Mouse (Mus musculus): ENCODE measurements at regions not wholly inside any gene's neighbourhood (a gene's known extent, or its start where the extent isn't known, plus 50 kb on each side); places are given as distances from the start of the nearest gene placed in this dataset.
A peak's percentile ranks its signal among the peaks of the same experiment; 100 is the strongest.
"Not testable (repeated sequence)": the region's sequence is repeated elsewhere in the genome, so short reads cannot be mapped to it uniquely, and the experiment has no call there.

DNA sequence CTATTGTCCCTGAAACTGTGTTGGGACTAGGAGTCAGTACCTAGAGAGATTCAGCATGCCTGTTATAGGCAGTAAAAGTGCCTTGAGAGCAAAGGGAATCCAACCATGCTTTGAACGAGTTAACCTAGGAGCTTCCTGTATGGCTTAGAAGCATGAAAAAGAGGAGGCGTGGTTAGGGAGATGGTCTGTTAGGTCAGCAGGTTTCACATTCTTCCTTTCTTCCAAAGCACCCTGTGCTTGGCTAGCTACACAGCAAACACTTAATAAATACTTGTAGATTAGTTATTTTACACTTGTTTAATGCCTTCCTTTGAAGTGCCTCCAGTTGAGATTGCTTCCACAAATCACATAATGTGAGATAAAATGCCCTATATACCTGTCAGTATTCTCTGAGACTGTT lies 284.9 kb upstream of the Adgra3 start:
- no peak for DNase-seq (ENCODE audit: low spot score)

DNA sequence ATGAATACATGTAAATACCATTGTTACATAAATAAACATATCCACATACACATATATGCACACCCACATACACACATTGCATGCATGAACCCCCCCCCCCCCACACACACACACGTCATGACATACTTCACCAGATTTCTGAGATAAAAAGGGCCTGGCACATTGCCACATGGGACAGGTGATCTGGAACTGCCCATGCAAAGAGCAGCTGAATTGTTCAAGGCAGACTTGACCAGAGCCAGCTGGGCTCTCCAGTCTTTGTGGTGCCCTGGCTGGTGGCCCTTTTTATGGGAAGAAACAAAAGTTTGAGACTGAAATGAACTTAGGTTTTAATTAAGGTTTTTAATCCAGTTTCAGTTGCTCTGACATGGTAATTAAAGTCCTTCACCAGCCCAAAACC lies 250.7 kb upstream of the Adgra3 start:
- no peak for DNase-seq (ENCODE audit: low spot score)

- no peak for DNase-seq (ENCODE audit: low spot score)
Measured at GRCm38 (mm10) chr5:50303859-50304480, 245.2 kb upstream of the Adgra3 start.

- DNase-seq (ENCODE audit: low spot score): no peak
Measured at GRCm38 (mm10) chr5:50293794-50294193, 235.0 kb upstream of the Adgra3 start.

DNA sequence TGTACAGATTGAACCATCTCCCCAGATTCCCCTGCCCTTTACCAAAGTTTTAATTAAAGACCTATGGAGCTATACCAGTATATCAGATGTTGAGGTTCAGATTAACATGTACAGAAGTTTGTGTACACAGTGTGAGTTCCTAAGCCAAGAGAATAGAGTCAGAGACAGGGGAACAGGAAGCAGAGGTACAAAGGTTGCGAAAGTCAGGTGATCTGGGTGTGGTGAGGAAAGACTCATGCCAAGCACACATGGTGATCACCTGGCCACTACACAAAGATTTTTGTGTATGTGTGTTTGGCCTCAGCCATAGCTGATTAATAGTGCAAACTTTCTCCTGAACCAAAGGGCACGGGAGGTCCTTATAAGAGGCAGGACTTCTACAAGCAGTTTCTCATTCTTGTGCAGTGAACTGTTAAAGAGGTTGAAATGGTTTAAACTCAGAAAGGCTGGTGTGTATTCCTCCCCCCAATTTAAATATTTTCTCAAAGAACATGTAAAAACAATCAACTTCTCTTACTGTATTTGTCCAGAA lies 232.1 kb upstream of the Adgra3 start:
- no peak for DNase-seq (ENCODE audit: low spot score)

DNA sequence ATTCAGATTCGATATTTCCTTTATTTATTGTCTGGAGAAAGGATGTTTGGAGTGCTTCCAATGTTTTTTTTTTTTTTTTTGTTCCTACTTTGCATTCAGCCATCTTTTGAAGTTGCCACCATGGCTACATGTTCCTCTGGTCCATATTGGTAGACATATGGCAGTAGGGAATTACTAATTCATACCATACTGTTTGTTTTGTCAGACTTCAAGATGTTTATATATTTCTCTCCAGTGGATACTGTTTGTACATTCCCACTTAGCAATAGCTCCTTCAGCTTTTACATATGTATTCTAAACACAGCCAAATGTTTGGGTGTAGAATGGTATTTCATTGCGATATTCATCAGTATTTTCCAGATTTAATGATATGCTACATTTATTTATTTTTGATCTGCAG lies 201.6 kb upstream of the Adgra3 start:
- DNase-seq (ENCODE audit: low spot score): no peak

GRCm38 (mm10) chr5:50258017-50258416 lies 199.2 kb upstream of the Adgra3 start:
- no peak for DNase-seq (ENCODE audit: low spot score)

DNA sequence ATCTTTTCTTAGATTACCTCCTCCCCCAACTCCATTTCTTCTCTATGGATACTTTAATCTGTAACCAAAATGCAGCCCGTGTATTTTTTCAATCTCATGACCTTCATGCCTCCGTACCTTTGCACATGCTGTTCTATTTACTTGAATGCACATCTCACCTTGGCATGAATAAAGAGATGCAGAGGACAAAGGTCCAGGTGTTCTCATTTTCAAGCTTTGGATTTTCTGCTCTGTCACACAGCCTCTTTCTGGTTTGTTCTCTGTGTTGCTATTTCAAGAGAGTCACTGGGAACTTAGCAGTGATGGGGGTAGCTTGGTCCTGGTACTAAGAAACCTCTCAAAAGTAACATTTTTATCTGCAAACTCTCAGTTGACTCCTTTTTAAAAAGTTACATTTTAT lies 175.3 kb upstream of the Adgra3 start:
- DNase-seq (ENCODE audit: low spot score): no peak

DNA sequence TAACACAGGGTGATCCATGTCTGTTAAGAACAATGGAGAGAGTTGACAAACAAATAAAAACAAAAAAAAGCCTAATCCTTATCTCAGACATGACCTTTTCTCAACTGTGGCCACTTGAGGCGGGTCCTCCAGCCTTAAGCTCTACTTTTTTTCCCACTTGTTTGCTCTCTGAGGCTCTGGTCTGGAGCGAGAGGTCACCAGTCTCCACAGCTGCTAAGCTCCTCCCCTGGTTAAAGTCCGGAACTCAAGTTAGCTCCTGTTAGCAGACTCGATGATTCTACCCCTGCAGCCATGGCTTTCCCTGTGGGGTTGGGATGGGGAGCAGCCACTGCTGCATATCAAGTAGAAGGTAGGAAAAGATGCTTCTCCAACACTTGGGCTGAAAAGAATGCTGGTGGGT lies 158.2 kb upstream of the Adgra3 start:
- DNase-seq (ENCODE audit: low spot score): no peak

- no peak for DNase-seq (ENCODE audit: low spot score)
Measured at GRCm38 (mm10) chr5:50215960-50216359, 157.2 kb upstream of the Adgra3 start.

DNA sequence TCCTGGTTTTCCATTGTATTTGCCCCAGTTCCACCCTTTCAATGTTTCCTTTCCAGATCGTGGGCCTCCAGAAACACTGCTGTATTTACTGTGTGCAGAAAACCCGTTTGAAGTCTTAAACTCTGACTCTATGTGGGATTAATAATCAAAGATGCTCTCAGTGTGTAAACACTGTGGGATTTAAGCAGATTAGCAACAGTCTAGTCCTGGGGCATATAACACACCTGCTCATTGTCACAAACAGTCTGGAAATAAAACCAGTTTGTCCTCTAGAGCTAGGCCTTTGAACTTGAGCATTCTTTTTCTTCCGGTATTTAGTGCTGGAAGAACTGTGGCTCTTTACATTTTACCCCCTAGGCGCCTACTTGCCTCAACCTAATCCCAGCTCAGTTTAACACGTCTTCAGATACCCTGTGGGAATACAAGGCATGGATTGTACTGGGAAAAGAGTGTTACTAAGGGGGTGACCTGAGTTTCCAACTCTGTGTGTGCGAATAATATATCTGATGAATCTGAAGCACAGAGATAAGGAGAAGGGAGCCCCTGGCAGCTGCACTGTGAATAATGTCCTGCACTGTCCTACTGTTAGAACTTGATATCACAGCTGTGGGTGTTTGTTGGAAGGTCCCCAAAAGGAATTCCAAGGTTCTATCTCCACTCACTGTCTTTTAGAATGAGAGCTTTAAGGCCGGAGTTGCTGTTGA lies 143.7 kb upstream of the Adgra3 start:
- DNase-seq (ENCODE audit: low spot score): no peak

GRCm38 (mm10) chr5:50196423-50196822 lies 137.6 kb upstream of the Adgra3 start:
- no peak for DNase-seq (ENCODE audit: low spot score)

DNA sequence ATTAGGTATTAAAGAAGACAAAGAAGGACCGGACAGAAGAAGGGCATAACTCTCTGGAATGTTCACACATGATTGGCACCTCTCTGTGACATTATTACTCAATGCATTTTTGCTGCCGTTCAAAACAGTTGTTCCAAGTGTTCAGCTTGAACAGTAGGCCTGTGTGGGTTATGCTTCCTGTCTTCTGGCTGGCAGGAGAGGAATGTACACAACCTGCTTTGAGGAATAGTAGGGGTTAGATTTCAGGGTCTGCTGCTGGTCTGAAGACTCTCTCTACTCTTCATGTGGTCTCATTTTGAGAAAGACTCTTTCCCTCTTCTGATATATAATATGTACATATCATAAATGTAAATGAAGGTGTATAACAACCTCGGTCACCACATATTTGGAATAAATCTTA lies 137.2 kb upstream of the Adgra3 start:
- no peak for DNase-seq (ENCODE audit: low spot score)

DNA sequence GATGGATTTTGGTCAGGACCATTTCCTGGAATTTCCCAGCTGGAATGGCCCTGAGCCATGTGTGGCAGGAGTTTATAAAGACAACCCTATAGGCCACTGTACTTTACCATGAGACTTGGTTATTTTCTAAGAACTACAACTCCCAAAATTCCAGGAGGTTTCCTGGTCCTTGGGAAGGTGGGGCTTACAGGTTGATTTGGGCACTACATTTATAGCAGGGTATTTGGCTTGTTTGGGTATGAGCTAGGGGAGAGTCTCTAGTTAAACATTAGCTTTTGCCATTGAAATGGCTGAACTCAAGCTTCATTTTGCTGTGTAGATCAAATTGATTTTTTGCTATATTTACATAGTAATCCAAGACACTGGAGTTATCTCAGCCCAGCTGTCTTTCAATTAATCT lies 130.6 kb upstream of the Adgra3 start:
- DNase-seq (ENCODE audit: low spot score): no peak

DNA sequence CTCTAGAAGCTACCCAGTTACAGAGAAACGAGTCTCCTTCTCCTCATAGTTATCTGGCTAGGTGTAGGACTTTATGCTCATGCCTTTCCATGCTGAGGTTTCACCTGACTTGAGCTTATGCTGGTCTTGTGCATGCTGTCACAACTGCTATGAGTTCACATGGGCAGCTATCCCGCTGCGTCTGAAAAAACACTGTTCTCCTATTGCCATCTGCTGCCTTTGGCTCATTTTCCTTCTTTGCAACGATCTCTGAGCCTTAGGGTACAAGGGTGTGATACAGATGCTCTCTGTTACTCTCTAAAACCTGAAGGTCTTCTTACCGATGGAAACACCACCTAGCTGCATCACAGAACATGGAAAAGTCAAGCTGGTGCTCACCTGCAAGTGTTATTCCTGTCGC lies 123.9 kb upstream of the Adgra3 start:
- DNase-seq (ENCODE audit: low spot score): no peak

DNA sequence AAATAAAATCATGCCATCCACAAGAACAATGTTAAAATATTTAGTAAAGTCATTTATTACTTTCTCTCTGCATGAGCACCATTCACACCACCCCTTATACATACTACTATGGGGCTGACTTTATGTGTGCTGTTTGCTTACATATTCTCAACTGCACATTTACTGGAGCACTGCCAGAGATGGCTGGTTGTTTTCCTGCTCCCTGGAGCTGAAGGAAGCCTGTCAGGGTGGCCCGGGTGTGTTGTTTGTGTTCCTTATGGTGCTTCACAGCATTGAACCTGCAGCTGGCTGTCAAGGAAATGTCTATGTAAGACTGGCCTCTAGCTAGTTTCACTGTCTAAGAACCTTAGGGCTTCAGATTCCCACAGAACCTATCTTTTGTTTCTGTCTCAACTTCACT lies 97.8 kb upstream of the Adgra3 start:
- DNase-seq (ENCODE audit: low spot score): peak; percentile 5

DNA sequence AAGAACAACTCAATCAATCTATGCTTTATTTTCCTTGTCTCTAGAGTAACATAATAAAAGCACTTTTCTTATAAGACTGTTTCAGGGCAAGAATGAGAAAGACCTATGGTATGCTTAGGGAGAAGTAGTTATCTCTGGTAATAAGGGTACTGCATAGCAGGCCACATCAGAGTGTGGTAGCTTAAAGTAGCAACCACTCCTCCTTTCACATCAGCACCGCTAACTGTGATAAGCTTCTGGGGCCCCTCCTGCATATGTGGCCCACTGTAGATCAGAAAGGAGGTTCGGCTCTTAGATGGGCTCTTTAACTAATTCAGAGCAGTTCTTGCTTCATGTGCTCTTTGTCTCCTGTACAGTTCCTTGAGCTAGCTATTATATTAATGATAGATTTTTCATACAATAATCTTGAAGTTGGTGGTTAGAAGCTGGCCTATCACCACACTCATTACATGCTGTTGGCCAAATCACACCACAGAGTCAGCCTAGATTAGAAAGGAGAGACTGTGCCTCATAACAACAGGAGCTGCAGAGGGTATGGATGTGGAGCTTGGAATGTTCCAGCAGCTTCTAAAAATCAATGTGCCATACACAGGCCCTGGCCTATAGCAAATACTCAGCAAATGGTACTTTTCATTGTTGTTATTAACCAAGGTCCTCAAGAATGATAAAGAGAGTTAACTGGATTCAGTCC lies 96.5 kb upstream of the Adgra3 start:
- DNase-seq (ENCODE audit: low spot score): not testable (repeated sequence)

DNA sequence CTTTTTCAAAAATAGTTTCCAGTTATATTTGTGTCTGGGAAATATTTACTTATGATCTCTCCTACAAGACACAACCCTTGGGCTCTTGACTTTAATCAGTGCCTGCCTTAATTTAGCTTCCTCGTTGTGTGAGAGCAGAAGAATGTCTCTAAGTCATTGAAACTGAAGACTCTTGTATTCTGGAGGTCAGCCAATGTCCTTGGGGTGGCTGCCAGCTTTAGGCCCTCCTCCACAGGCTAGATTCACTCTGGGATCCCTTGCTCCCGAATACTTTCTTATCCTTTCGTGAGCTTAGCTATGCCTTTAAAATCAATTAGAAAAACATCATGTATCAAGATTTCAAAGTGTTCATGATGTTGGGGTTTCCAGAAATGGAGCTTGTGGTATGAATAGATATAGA lies 88.1 kb upstream of the Adgra3 start:
- DNase-seq (ENCODE audit: low spot score): peak; percentile 82

DNA sequence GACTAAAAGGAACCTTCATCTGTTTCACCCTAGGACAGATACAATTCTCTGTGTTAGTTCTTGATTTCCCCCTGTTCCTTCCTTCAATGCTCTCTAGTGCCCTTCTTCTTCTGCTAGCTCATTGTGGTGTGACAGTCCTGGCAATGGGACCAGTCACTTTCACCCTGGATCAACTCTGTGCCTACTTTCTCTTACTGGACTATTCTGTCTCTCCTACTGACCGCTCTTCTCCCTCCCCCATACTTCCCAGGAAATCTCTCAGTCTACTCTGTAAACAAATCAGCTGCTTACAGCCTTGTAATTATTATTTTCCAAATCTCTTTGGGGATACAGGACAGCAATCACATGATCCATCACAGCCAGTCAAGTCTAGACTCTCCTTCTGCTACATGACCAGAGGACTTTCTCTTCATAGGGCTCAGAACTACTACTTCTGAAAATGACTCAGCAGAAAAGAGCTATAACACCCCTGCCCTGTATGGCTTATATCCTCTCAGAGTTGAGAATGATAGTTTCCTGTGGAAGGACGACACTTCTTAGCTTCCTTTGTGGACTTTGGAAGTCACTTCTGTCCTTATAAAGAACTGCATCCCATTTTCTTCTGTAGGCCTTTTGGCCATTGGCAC lies 86.8 kb upstream of the Adgra3 start:
- DNase-seq (ENCODE audit: low spot score): no peak

DNA sequence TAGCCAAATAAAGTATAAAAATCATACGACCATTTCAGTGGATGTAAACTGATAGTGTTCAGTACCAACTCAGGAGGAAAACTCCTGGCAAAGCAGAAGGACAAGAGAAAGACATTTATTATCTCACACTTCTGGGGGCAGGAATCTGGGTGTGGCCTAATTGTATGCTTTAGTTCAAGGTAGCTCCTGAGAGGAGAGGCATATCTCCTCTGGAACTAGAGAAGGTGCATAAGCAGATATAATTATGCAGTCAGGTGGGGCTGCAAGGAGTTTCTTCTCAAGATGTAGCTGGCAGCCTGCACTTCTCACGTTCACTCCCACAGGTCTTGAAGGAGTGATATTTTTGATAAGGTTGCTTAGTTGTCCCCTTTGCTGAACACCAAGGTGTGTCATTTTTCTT lies 71.4 kb upstream of the Adgra3 start:
- DNase-seq (ENCODE audit: low spot score): no peak

DNA sequence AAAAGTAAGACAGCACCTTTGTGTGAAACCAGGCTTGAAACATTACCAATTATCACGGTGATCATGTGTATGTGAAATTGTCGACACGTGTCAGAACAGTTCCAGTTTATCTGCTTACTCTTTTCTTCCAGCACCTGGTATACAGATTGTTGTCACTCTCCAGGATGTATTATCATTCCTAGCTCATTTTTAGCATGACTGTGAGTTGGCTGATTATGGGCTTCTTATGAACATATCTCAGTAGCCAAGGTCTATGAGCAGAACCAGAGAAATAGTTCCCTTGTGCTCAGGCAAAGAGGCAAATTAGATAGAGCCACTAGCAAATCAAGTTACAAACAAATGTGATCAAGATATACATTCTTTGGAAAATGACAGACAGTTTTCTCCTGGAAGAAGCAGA lies 70.2 kb upstream of the Adgra3 start:
- no peak for DNase-seq (ENCODE audit: low spot score)

DNA sequence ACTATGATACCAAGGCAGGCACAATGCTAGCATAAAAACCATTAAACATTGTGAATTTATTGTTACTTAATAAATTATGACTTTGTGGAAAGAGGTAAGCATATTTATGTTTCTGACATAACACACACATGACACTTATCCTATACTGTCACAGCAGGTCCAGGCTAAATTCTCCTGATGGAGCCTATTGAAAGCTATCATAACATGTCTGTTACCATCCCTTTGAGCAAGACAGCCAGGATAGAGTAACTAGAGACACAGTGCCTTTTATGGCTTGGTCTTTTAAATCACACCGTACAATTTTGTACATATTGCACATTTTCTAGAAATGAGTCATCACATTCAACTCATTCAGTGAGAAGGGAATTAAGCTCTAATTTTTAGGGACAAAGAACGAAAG lies 67.8 kb upstream of the Adgra3 start:
- no peak for DNase-seq (ENCODE audit: low spot score)

DNA sequence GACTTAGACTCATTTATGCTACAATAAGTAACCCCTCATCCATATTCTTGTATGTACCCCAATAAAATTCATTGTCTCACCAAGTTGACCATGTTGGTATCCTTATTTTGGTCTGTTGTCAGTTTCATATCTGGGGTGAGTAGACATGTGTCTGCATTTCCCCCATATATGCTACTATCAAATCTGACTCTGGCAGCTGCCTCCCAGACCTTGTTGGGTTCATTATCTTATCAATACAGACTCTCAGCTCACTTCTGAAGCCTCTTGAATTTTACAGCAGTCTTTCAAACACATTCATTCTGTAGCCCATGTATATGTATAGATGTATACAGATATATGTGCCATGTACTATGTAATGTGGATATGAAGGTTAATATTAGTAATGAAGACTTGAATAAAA lies 67.4 kb upstream of the Adgra3 start:
- DNase-seq (ENCODE audit: low spot score): no peak
